Mouse (Mus musculus): ENCODE results near the gene Ogn.
A peak's percentile ranks its signal among the peaks of the same experiment; 100 is the strongest.
"Not testable (repeated sequence)": the region's sequence is repeated elsewhere in the genome, so short reads cannot be mapped to it uniquely, and the experiment has no call there.

Gene Ogn

DNA sequence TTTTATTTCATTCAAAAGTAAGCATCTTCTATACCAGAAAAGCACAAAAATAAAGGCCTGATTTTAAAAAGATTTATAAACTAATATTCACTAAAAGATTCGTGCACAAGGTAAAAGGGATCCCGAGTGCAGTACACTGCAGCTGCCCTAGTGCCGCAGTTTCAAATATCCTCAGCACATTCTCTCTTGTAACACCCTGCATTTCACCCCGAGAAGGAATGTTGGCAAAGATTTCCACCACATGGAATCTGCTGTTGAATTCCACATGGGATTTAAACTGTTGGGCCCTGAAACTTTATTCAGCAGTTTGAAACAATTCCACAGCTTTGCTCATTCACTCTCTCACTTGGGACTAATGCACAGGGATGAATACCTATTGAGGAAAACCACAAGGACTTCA lies at the start of gene Ogn:
TSS of gene Ogn (plus strand) at position 333 of the 400 bp plus-strand sequence.
- DNase-seq: no peak

- DNase-seq: no peak
Measured at GRCm38 (mm10) chr13:49559185-49559584, 48.7 kb upstream of the Ogn start.

DNA sequence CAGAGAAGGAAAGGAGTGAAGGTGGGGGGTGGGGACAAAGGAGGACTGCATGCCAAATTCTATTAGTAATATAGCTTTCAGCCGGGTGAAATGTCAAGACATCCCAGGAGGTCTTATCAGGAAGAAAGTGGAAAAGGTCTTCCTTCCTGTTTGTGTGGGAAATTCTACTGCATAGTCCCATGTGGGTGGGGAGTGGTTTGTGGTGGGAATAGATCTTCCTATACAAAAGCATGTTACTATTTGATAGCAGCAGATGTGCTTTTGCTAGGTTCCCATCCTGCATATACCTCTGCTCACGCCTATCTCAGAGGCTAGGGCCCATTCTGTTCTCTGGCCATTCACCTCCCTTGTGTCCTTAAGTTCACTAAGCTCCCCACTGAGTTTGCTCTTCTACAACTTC lies 47.0 kb upstream of the Ogn start:
- DNase-seq: no peak

DNA sequence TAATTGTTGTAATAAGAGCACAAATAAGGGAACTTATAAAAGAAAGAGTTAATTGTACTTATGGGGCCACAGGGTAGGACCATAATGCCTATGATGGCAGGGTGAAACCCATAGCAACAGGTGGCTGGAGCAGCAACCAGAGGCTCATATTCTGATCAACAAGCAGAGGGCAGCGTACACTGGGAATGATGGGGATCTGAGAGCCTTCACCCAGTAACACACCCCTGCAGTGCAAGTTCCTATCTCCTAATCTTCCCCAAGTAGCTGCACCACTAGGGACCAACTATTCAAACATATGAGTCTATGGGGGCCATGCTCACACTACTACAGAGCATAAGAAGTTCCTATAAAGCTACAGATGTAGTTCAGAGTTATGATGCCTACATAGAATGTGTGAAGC lies 43.5 kb upstream of the Ogn start:
- DNase-seq: no peak

- DNase-seq: no peak
Measured at GRCm38 (mm10) chr13:49570371-49570770, 37.5 kb upstream of the Ogn start.

DNA sequence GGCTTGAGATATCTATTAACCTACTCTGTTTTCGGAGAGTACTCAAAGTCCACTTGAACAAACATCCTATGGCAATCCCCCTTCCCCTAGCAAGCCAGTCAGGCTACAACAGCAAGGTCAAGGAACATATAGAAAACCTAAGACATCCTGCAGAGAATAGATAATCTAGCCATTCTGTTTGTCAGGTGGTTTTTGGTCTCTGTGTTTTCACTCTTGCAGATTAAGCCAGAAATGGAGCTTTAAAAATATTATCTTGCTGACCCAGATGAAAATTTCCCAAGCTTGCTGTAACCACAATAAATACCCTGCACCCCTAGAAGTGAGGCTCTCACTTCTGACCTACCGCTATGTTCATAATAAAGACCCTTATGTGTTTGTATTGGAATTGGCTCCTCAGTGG lies 36.4 kb upstream of the Ogn start:
- no peak for DNase-seq

- DNase-seq: no peak
Measured at GRCm38 (mm10) chr13:49581541-49582530, 26.0 kb upstream of the Ogn start, which contains the start of gene Omd. Omd (plus strand) TSS chr13:49582462.

GRCm38 (mm10) chr13:49583859-49584258 lies 24.0 kb upstream of the Ogn start:
- DNase-seq: no peak

- no peak for DNase-seq
Measured at GRCm38 (mm10) chr13:49584307-49585005, 23.4 kb upstream of the Ogn start.

- DNase-seq: no peak
Measured at GRCm38 (mm10) chr13:49586062-49586461, 21.8 kb upstream of the Ogn start.

GRCm38 (mm10) chr13:49602541-49602940 lies 5.3 kb upstream of the Ogn start:
- not testable (repeated sequence) for DNase-seq

- no peak for DNase-seq
Measured at GRCm38 (mm10) chr13:49603603-49604002, 4.2 kb upstream of the Ogn start.

DNA sequence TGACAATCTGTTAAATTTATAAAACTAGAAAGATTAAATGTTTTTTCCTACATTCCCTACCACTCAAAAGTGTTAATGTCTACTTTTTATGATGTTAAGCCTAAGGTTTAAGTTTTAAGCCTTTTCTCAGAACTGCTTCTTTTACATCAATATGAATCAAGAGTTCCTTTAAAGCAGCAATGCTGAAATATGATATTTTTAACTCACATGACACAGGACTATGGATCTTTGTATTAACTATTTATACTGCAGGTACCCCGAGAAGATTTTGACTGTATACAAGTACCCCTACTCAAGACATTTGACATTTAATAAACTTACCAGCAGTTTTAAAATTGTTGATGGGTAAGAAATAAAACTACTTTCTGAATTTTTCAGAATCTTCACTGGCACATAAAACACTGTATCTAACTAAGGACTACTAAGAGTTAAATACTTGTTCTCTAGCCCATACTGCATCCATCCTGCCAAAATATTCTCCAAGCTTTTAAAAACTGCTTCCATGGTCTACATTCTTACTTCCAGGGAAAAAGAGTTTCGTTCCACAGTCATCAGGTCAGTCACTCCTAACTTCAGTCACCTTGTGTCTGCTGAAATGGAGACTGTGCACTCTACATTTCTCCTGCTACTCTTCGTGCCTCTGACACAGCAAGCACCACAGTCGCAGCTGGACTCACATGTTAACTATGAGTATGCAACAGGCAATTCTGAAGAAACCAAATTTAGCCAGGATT lies 910 bp downstream of the Ogn start:
- no peak for DNase-seq

GRCm38 (mm10) chr13:49617021-49617420 lies 9.2 kb downstream of the Ogn start:
- DNase-seq: no peak

DNA sequence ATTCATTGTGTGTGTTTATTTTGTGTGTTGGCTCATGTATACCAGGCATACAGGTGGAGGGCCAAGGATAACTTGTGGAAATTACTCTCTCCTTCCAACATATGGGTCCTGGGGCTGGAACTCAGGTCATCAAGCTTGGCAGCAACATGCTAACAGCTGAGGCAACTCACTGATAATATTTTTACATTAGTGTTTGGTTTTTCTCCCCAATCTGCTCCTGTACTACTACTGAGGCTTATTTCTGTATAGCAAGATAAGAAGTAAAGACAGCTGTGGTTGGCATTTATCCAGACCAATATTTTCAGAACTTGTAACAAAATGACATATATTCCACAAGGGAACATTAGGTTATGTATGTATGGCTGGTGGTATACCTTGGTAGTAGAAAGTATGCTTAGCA lies 10.5 kb downstream of the Ogn start:
- no peak for DNase-seq

DNA sequence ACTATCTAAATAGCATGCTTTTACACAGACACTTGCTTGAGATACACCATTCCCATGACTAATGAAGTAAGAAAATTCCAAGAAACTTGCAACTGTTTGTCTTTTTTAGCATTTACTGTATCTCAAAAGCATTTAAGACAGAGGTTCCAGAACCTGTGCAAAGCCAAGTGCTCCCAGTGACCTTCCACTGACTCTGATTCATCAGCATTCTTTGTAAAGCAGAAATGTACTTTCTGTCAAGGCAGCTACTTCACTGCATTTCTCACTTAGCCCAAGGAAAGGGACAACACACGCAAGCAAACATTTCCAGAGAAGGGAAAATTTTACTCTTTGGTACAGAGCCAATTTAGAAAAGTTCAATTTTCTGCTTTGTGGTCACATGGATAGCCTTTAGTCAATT lies 15.4 kb downstream of the Ogn start:
- no peak for DNase-seq

DNA sequence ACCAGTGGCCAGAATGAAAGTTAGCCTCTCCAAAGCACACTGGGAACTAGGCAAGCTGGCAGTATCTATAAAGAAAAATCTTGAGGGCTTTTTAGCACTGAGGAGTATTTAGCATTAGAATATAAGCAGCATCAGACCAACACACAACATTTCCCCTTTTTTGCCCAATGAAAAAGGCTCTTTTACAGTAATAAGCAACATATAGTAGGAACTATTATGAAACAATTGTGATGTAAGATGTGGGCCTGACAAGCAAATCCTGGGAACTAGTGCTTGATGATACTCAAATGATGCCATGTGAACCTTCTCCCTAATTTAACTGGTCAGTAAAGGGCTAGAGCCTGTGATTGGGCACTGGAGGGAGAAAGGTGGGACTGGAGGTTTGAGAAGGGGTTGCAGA lies 20.3 kb downstream of the Ogn start:
- DNase-seq: no peak

DNA sequence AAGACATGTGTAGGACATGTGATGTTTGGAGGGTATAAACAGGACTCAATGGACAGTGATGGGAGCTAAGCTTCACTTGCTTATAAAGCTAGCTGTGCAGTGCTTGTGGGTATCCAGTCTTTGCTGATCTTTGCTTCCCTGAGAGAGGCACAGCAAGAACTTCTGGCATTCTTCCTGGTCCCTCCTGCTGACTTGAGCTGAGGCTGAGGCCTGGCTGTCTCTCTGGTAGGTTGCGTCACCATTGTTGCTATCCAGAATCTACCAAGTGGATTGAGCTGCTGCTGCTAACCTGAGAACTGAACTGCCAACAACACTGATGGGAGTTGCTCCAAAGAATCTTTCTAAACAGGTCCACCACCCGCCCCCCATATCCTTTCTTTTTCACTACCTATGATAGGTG lies 21.2 kb downstream of the Ogn start:
- no peak for DNase-seq

DNA sequence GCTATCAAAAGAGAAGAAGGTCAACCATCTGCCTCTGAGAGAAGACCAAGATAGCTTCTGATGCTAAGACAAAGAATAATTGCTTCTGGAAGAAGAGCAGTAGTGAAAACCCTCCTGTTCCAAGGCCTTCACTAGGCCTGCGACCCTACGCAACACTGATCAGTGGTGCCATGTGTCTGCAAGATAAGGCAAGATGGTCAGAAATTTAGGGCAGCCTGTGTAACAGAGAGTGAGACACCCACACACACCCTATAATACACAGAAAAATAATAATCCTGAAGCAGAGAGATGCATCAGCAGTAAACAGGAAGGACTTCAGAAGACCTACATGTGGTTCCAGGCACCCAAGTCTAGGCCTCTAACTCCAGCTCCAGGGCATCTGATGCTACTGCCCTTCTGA lies 32.1 kb downstream of the Ogn start:
- DNase-seq: no peak

DNA sequence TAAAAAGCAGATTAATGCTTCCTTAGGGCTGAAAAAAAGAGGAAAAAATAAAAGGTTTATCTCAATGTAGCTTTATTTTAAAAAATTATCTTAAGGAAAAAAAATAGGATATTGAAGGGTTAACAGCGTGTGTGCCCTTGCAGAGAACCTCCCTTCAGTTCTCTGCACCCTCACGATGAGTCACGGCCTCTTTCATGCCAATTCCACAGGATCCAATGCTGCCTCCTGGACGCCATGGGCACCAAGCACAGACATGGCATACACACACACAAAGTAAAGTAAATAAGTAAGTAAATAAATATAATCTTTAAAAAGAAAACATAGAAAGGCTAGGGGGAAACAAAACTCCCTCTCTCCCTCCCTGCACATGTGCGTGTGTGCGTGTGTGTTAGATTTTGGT lies 34.8 kb downstream of the Ogn start:
- no peak for DNase-seq

GRCm38 (mm10) chr13:49643669-49644362 lies 36.0 kb downstream of the Ogn start:
- DNase-seq: no peak

- DNase-seq: peak; percentile 9
Measured at GRCm38 (mm10) chr13:49644731-49645529, 37.1 kb downstream of the Ogn start.

All from right cerebral cortex, postnatal 25 days (tissue).